Mouse (Mus musculus): Measurements from ENCODE around the gene Fhod1. TPM values are rescaled to one million over a fixed set of nuclear protein-coding genes. Genes with fewer than 3 reads are reported as not detected.
A peak's percentile ranks its signal among the peaks of the same experiment; 100 is the strongest.

Gene Fhod1
- polyA plus RNA-seq, 1 experiment from 2014 or later: 0.53 TPM

DNA sequence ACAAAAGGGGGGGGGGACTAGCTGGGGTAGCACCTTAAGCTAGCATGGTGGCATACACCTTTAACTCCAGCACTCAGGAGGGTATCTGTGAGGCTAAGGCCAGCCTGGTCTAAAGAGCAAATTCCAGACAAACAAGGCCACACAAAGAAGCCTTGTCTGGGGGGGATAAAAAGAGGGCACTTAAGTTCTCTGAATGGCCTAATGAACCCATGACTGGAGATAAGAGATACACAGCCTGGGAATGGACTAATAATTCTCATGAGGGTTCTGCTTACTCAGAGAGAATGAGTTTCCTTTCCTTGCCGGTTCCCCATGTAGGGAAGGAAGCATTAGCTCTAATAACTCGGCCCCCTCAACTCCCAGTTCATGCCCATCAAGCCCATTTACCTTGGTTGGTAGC, 15.2 kb downstream of the Fhod1 start:
- H3K4me1 ChIP-seq (replicated peaks): peaks cover 5% of the 10 kb centered on the region
- no peak overlapping the region for H3K27ac ChIP-seq (replicated peaks)
- no peak for ATAC-seq (ENCODE audit: insufficient read depth)
- H3K27me3 ChIP-seq: no peaks in the 10 kb centered on the region
- 67% methylated on average over 2 of the region's 2 CpGs for WGBS (ENCODE audit: insufficient replicate concordance)
- H3K4me3 ChIP-seq (replicated peaks): no peak overlapping the region
- H3K36me3 ChIP-seq (replicated peaks): peaks cover 69% of the 10 kb centered on the region
- no peaks in the 10 kb centered on the region for H3K9me3 ChIP-seq (replicated peaks)
- H3K9ac ChIP-seq: no peak overlapping the region
- H3K4me2 ChIP-seq: no peak overlapping the region

DNA sequence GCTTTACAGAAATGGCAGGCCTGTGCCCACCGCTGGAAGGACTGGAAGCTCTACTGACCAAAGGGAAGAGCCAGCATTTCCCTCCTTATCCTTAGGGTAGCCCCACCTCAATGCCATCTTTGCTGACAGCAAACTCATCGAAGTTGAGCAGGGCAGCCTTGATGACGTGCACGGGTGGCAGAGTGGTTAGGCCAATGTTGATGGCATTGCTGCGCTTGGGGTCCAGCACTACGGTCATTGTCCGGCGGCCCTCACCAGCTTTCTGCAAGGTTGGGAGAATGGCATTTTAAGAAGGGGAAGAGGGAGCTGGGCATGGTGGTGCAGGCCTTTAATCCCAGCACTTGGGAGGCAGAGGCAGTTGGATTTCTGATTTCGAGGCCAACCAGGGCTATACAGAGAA, 15.8 kb downstream of the Fhod1 start:
- Histone ChIP-seq H3K4me2 (no peak overlapping the region), H3K36me3 (replicated peaks) (peaks cover 72% of the 10 kb centered on the region), H3K4me3 (replicated peaks) (no peak overlapping the region), H3K9ac (no peak overlapping the region), H3K27ac (replicated peaks) (no peak overlapping the region), H3K27me3 (no peaks in the 10 kb centered on the region), H3K9me3 (replicated peaks) (no peaks in the 10 kb centered on the region), H3K4me1 (replicated peaks) (peaks cover 11% of the 10 kb centered on the region)
- WGBS (ENCODE audit: insufficient replicate concordance): 90% methylated on average over 9 of the region's 9 CpGs
- no peak for ATAC-seq (ENCODE audit: insufficient read depth)

- ATAC-seq (ENCODE audit: insufficient read depth): no peak
- Histone ChIP-seq H3K9ac (no peak overlapping the region), H3K27me3 (no peaks in the 10 kb centered on the region), H3K4me2 (no peak overlapping the region), H3K4me1 (replicated peaks) (peaks cover 14% of the 10 kb centered on the region), H3K9me3 (replicated peaks) (no peaks in the 10 kb centered on the region), H3K27ac (replicated peaks) (no peak overlapping the region), H3K4me3 (replicated peaks) (no peak overlapping the region), H3K36me3 (replicated peaks) (peaks cover 68% of the 10 kb centered on the region)
- 92% methylated on average over 22 of the region's 22 CpGs for WGBS (ENCODE audit: insufficient replicate concordance)
Observed at GRCm38 (mm10) chr8:105331469-105331868, 16.3 kb downstream of the Fhod1 start.

GRCm38 (mm10) chr8:105330325-105330724, 17.4 kb downstream of the Fhod1 start:
- Histone ChIP-seq H3K9me3 (replicated peaks) (no peaks in the 10 kb centered on the region), H3K27ac (replicated peaks) (no peak overlapping the region), H3K36me3 (replicated peaks) (peaks cover 59% of the 10 kb centered on the region), H3K4me3 (replicated peaks) (no peak overlapping the region), H3K4me2 (no peak overlapping the region), H3K27me3 (no peaks in the 10 kb centered on the region), H3K4me1 (replicated peaks) (peaks cover 18% of the 10 kb centered on the region), H3K9ac (no peak overlapping the region)
- 86% methylated on average over 12 of the region's 12 CpGs for WGBS (ENCODE audit: insufficient replicate concordance)
- ATAC-seq (ENCODE audit: insufficient read depth): no peak

- Histone ChIP-seq H3K9ac (peak overlapping the region; percentile 81), H3K4me1 (replicated peaks) (peaks cover 49% of the 10 kb centered on the region), H3K27me3 (no peaks in the 10 kb centered on the region), H3K27ac (replicated peaks) (peak overlapping the region; percentile 96), H3K4me2 (peak overlapping the region; percentile 80), H3K9me3 (replicated peaks) (no peaks in the 10 kb centered on the region), H3K36me3 (replicated peaks) (peaks cover 53% of the 10 kb centered on the region), H3K4me3 (replicated peaks) (peak overlapping the region; percentile 73)
- WGBS (ENCODE audit: insufficient replicate concordance): 18% methylated on average over 6 of the region's 6 CpGs
- no peak for ATAC-seq (ENCODE audit: insufficient read depth)
Observed at GRCm38 (mm10) chr8:105326968-105327367, 20.8 kb downstream of the Fhod1 start.

DNA sequence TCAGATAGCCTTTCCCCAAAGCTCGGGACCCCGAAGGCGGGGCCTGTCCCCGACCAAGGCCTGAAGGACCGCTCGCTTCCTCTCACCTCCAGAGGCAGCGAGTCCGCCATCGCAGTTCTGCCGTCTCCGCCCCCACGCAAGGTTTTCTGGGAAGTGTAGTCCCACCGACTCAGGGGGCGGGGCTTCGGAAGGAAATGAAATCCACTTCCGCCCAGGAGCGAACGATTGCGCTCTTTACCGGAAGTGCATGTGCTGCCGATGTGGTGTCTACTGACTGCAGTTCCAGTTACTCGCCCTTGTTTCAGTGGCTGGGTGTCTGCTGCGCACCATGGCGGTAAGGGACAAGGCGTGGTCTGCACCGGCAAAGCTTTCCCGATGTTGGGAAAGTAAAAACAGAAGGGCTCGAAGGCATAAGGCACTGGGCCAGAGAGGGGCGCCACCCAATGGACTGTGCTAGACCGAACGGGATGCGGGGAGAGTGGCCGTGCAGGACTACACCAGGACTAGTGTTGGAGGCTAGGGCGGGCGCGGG, 21.5 kb downstream of the Fhod1 start, which contains the start of the genes Lrrc29 and Tmem208:
Gene Lrrc29, minus strand, starts transcription at position 138 of the 532 bp plus-strand sequence.
Gene Tmem208, plus strand, starts transcription at position 214 of the 532 bp plus-strand sequence.
- Histone ChIP-seq H3K9me3 (replicated peaks) (no peaks in the 10 kb centered on the region), H3K4me1 (replicated peaks) (peaks cover 56% of the 10 kb centered on the region), H3K27me3 (no peaks in the 10 kb centered on the region), H3K4me3 (replicated peaks) (peak within 1 kb of the TSS; percentile 73), H3K27ac (replicated peaks) (peak within 1 kb of the TSS; percentile 96), H3K36me3 (replicated peaks) (peaks cover 48% of the 10 kb centered on the region), H3K4me2 (peak within 1 kb of the TSS; percentile 84), H3K9ac (peak within 1 kb of the TSS; percentile 81)
- under 1% methylated on average over 36 of the region's 36 CpGs for WGBS (ENCODE audit: insufficient replicate concordance)
- ATAC-seq (ENCODE audit: insufficient read depth): peak; percentile 72

DNA sequence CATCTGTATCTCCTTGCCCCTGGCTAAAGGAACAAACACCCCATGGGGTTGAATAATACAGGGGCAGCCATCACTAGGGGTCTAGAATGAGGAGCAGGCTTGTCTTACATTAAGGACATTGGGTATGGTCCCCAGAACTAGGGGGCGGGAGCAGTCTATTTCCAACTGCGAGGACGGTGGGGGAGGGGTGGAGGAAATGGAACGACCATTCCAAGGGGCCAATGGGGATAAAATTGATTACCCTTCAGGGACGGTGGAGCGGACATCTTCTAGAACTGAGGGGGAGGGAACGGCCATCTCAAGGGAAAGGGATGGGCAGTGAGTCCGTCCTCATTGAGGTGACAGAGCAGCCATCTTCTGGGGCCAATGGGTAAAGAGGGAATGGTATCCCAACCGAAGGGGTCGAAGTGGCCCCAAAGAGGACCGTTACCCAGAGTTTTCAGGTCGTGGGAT, 22.1 kb downstream of the Fhod1 start:
- Histone ChIP-seq H3K4me3 (replicated peaks) (peak overlapping the region; percentile 73), H3K4me1 (replicated peaks) (peaks cover 58% of the 10 kb centered on the region), H3K4me2 (peak overlapping the region; percentile 84), H3K9ac (peak overlapping the region; percentile 81), H3K27me3 (no peaks in the 10 kb centered on the region), H3K36me3 (replicated peaks) (peaks cover 44% of the 10 kb centered on the region), H3K27ac (replicated peaks) (peak overlapping the region; percentile 96), H3K9me3 (replicated peaks) (no peaks in the 10 kb centered on the region)
- WGBS (ENCODE audit: insufficient replicate concordance): under 1% methylated on average over 12 of the region's 12 CpGs
- ATAC-seq (ENCODE audit: insufficient read depth): peak; percentile 6

- Histone ChIP-seq H3K9ac (peak overlapping the region; percentile 56), H3K36me3 (replicated peaks) (peaks cover 40% of the 10 kb centered on the region), H3K9me3 (replicated peaks) (no peaks in the 10 kb centered on the region), H3K27ac (replicated peaks) (peak overlapping the region; percentile 96), H3K27me3 (no peaks in the 10 kb centered on the region), H3K4me3 (replicated peaks) (peak overlapping the region; percentile 73), H3K4me2 (peak overlapping the region; percentile 84), H3K4me1 (replicated peaks) (peaks cover 80% of the 10 kb centered on the region)
- peak; percentile 83 for ATAC-seq (ENCODE audit: insufficient read depth)
- 24% methylated on average over 4 of the region's 4 CpGs for WGBS (ENCODE audit: insufficient replicate concordance)
Observed at GRCm38 (mm10) chr8:105323183-105323582, 24.6 kb downstream of the Fhod1 start.

- Histone ChIP-seq H3K27ac (replicated peaks) (peak overlapping the region; percentile 54; the same call in 1 of the 2 replicates), H3K4me1 (replicated peaks) (peaks cover 74% of the 10 kb centered on the region), H3K4me3 (replicated peaks) (no peak overlapping the region), H3K4me2 (no peak overlapping the region), H3K9ac (no peak overlapping the region), H3K36me3 (replicated peaks) (peaks cover 78% of the 10 kb centered on the region), H3K9me3 (replicated peaks) (no peaks in the 10 kb centered on the region), H3K27me3 (no peaks in the 10 kb centered on the region)
- no peak for ATAC-seq (ENCODE audit: insufficient read depth)
- 74% methylated on average over 11 of the region's 11 CpGs for WGBS (ENCODE audit: insufficient replicate concordance)
Observed at GRCm38 (mm10) chr8:105318662-105319190, 29.0 kb downstream of the Fhod1 start.

DNA sequence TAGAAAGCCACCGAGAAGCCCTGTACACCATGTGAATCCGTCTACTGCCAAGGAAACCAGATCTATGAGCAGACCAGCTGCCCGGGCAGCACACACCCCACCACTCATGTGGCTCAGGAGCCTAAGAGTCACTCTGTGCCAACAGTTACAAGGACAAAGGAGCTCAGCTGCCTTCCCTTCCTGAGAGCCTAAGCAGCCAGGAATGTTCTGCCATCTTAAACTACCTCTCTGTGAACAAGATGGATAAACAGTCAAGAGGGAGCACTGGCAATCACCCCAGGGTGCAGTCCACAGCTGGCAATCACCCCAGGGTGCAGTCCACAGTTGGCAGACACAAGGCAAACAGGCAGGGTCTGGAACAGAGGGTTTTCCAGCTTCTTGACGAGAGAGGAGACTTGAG, 29.8 kb downstream of the Fhod1 start:
- Histone ChIP-seq H3K36me3 (replicated peaks) (peaks cover 84% of the 10 kb centered on the region), H3K9ac (no peak overlapping the region), H3K27me3 (no peaks in the 10 kb centered on the region), H3K27ac (replicated peaks) (no peak overlapping the region; the same call in 1 of the 2 replicates), H3K9me3 (replicated peaks) (no peaks in the 10 kb centered on the region), H3K4me2 (no peak overlapping the region), H3K4me1 (replicated peaks) (peaks cover 75% of the 10 kb centered on the region), H3K4me3 (replicated peaks) (no peak overlapping the region)
- WGBS (ENCODE audit: insufficient replicate concordance): 82% methylated on average over 4 of the region's 4 CpGs
- no peak for ATAC-seq (ENCODE audit: insufficient read depth)

DNA sequence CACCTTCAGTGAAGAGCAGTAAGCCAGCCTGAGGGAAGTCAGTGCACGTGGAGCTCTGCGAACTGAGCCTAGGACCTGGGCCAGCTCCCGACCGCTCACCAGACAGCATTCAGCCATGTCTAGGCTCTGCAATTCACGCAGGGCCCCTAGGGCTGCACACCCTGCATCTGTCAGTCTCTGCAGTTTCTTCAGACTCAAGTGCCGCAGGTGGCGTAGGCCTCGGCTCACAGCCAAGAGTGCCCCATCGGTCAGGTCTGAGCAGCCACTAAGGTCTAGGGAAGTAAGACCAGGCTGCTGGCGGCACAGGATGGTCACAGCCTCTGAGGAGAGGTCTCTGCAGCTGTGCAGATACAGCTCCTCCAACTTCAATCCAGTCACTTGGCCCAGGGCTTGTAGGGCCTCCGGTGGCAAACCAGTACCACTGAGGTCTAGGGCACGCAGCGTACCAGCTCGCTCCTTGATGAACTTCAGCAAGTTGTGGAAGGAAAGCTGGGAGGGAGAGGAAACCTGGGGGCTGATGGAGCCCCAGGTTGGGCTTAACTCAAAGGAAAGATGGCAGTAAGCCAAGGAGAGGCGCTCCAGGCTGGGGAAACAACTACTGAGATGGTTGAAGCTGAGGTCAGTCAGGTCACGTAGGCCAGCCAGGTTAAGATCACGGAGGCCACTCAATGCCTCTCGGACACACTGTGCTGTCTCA, 32.5 kb downstream of the Fhod1 start:
- peaks cover 73% of the 10 kb centered on the region for H3K4me1 ChIP-seq (replicated peaks)
- H3K4me2 ChIP-seq: no peak overlapping the region
- H3K9ac ChIP-seq: no peak overlapping the region
- ATAC-seq (ENCODE audit: insufficient read depth): no peak
- H3K27ac ChIP-seq (replicated peaks): no peak overlapping the region; the same call in 1 of the 2 replicates
- no peak overlapping the region for H3K4me3 ChIP-seq (replicated peaks)
- H3K36me3 ChIP-seq (replicated peaks): peaks cover 100% of the 10 kb centered on the region
- no peaks in the 10 kb centered on the region for H3K9me3 ChIP-seq (replicated peaks)
- 92% methylated on average over 18 of the region's 18 CpGs for WGBS (ENCODE audit: insufficient replicate concordance)
- no peaks in the 10 kb centered on the region for H3K27me3 ChIP-seq

Data from liver, embryonic 15.5 days (tissue).